Mouse (Mus musculus) brown adipose tissue, adult 24 weeks (tissue): Measurements from ENCODE around the gene Pfpl. TPM values are rescaled to one million over a fixed set of nuclear protein-coding genes. Genes with fewer than 3 reads are reported as not detected.
A peak's percentile ranks its signal among the peaks of the same experiment; 100 is the strongest.

Source experiments
- H3K27ac ChIP-seq: fragments of 200-500 bp; replicated peaks from 2 replicates; pipeline ENCODE4 v1.5.1; 2012; ENCODE audit warnings: low read depth, mild to moderate bottlenecking, low read length
- H3K4me1 ChIP-seq: fragments of 200-500 bp; 2 replicates; pipeline ENCODE4 v1.6.1; 2012; ENCODE audit warnings: low read length, mixed read lengths; ENCODE audit not compliant: control insufficient read depth, insufficient read depth, insufficient read length
- H3K4me3 ChIP-seq: fragments of 200-500 bp; 2 replicates; pipeline ENCODE4 v1.5.1; 2012; ENCODE audit warnings: low read depth, mild to moderate bottlenecking, low read length, moderate library complexity; ENCODE audit not compliant: insufficient read depth
- polyA plus RNA-seq: library from polyadenylated mRNA; stranded (reverse); fragments of >200 nt; gene quantifications from 2 replicates; pipeline ENCODE4 v1.2.4, GENCODE M21; 2012; ENCODE audit not compliant: missing spikeins, insufficient read depth, insufficient read length

Gene Pfpl
- polyA plus RNA-seq, 1 experiment = not detected

- Histone ChIP-seq H3K27ac (peak overlapping the region; percentile 42), H3K4me3 (no peak overlapping the region), H3K4me1 (no peaks in the 10 kb centered on the region)
These were observed 29.8 kb downstream of the Pfpl start for GRCm38 (mm10) chr19:12457401-12458066.

- Histone ChIP-seq H3K4me3 (no peak overlapping the region), H3K4me1 (0 out of 2 replicates have a peak, but pooled peaks cover 3% of the 10 kb centered on the region), H3K27ac (no peak overlapping the region)
These were observed 31.8 kb downstream of the Pfpl start for GRCm38 (mm10) chr19:12459516-12459915.

GRCm38 (mm10) chr19:12460282-12461249 is 32.9 kb downstream of the Pfpl start, which contains the start of gene Mpeg1:
TSS of gene Mpeg1 (plus strand) at chr19:12460779.
- Histone ChIP-seq H3K4me1 (0 out of 2 replicates have a peak, but pooled peaks cover 3% of the 10 kb centered on the region), H3K4me3 (peak within 1 kb of the TSS; percentile 44), H3K27ac (peak within 1 kb of the TSS; percentile 87)

- peak overlapping the region; percentile 87 for H3K27ac ChIP-seq
- H3K4me1 ChIP-seq = 0 out of 2 replicates have a peak, but pooled peaks cover 3% of the 10 kb centered on the region
- H3K4me3 ChIP-seq = peak overlapping the region; percentile 44
These were observed 35.4 kb downstream of the Pfpl start for GRCm38 (mm10) chr19:12462851-12463721.

- H3K4me1 ChIP-seq = 0 out of 2 replicates have a peak, but pooled peaks cover 3% of the 10 kb centered on the region
- peak overlapping the region; percentile 87 for H3K27ac ChIP-seq
- H3K4me3 ChIP-seq = peak overlapping the region; percentile 44
These were observed 36.0 kb downstream of the Pfpl start for GRCm38 (mm10) chr19:12463722-12464035.

GRCm38 (mm10) chr19:12464127-12464526 is 36.4 kb downstream of the Pfpl start:
- peak overlapping the region; percentile 52 for H3K27ac ChIP-seq
- H3K4me3 ChIP-seq = no peak overlapping the region
- 0 out of 2 replicates have a peak, but pooled peaks cover 3% of the 10 kb centered on the region for H3K4me1 ChIP-seq

- 0 out of 2 replicates have a peak overlapping the region, but pooled peaks have one; percentile 30 for H3K27ac ChIP-seq
- no peak overlapping the region for H3K4me3 ChIP-seq
- H3K4me1 ChIP-seq = 0 out of 2 replicates have a peak, but pooled peaks cover 3% of the 10 kb centered on the region
These were observed 37.0 kb downstream of the Pfpl start for GRCm38 (mm10) chr19:12464674-12465073.

GRCm38 (mm10) chr19:12465530-12466144 is 37.9 kb downstream of the Pfpl start:
- Histone ChIP-seq H3K27ac (no peak overlapping the region), H3K4me1 (0 out of 2 replicates have a peak, but pooled peaks cover 3% of the 10 kb centered on the region)

GRCm38 (mm10) chr19:12466204-12466603 is 38.5 kb downstream of the Pfpl start:
- Histone ChIP-seq H3K27ac (no peak overlapping the region), H3K4me1 (0 out of 2 replicates have a peak, but pooled peaks cover 3% of the 10 kb centered on the region), H3K4me3 (no peak overlapping the region)

More at GRCm38 (mm10) chr19:12465530-12466144, 37.9 kb downstream of the Pfpl start:
- no peak overlapping the region for H3K4me3 ChIP-seq

GRCm38 (mm10) chr19:12467436-12467835 is 39.7 kb downstream of the Pfpl start:
- Histone ChIP-seq H3K4me1 (peaks cover 9% of the 10 kb centered on the region; the same call in 1 of the 2 replicates), H3K4me3 (no peak overlapping the region), H3K27ac (no peak overlapping the region)

GRCm38 (mm10) chr19:12471866-12472265 is 44.2 kb downstream of the Pfpl start:
- Histone ChIP-seq H3K4me3 (no peak overlapping the region), H3K27ac (peak overlapping the region; percentile 35), H3K4me1 (peaks cover 11% of the 10 kb centered on the region; the same call in 1 of the 2 replicates)

- Histone ChIP-seq H3K27ac (0 out of 2 replicates have a peak overlapping the region, but pooled peaks have one; percentile 5), H3K4me3 (no peak overlapping the region), H3K4me1 (peaks cover 11% of the 10 kb centered on the region; the same call in 1 of the 2 replicates)
These were observed 44.8 kb downstream of the Pfpl start for GRCm38 (mm10) chr19:12472381-12472976.

- peaks cover 11% of the 10 kb centered on the region; the same call in 1 of the 2 replicates for H3K4me1 ChIP-seq
- peak overlapping the region; percentile 26; the same call in 1 of the 2 replicates for H3K27ac ChIP-seq
- no peak overlapping the region for H3K4me3 ChIP-seq
These were observed 45.5 kb downstream of the Pfpl start for GRCm38 (mm10) chr19:12473201-12473641.
